Mouse (Mus musculus) left cerebral cortex, postnatal 10 days (tissue): Measurements from ENCODE around the gene Arvcf. TPM values are rescaled to one million over a fixed set of nuclear protein-coding genes. Genes with fewer than 3 reads are reported as not detected.

Experiments
- DNase-seq, 2 experiments: peaks; one replicate each; pipeline ENCODE4 v3.0.0; 2021 to 2022; ENCODE audit warnings: low spot score in 2 of 2, mixed read lengths in 1 of 2; ENCODE audit errors: extremely low spot score in 1 of 2
- intact Hi-C: fragments of 180-260 bp; cut with DNase I; formaldehyde crosslinking; loops from one replicate; pipeline ENCODE4 v1.15.1; 2025
- total RNA-seq, 2 experiments: library from RNA; stranded (reverse); gene quantifications; 2 replicates each; pipeline ENCODE4 v1.2.3; 2021

Gene Arvcf
- total RNA-seq, 2 experiments from 2014 or later = 43.0 to 46.4 TPM

- intact Hi-C loops = loop anchor here (5.0 kb wide), 1 partner anchor 72 kb away; the partner anchor contains the start of genes Arvcf and Tango2
- no peak for DNase-seq
Measured at GRCm38 (mm10) chr16:18419603-18420026, 71.6 kb downstream of the Arvcf start.

- intact Hi-C loops = loop anchor here (5.0 kb wide), 1 partner anchor 73 kb away; the partner anchor contains the start of genes Arvcf and Tango2
- no peak for DNase-seq
Measured at GRCm38 (mm10) chr16:18420571-18420970, 72.6 kb downstream of the Arvcf start.

- no peak for DNase-seq
Measured at GRCm38 (mm10) chr16:18423203-18423914, 75.4 kb downstream of the Arvcf start.

GRCm38 (mm10) chr16:18423915-18424265, 75.9 kb downstream of the Arvcf start:
- DNase-seq = no peak

More at GRCm38 (mm10) chr16:18423203-18423914, 75.4 kb downstream of the Arvcf start:
- intact Hi-C loops = loop anchor here (5.0 kb wide), 1 partner anchor 76 kb away; the partner anchor contains the start of genes Arvcf and Tango2

GRCm38 (mm10) chr16:18424364-18425045, 76.5 kb downstream of the Arvcf start:
- intact Hi-C loops = loop anchor here (5.0 kb wide), 1 partner anchor 77 kb away; the partner anchor contains the start of genes Arvcf and Tango2
- no peak for DNase-seq

More at GRCm38 (mm10) chr16:18423915-18424265, 75.9 kb downstream of the Arvcf start:
- intact Hi-C loops = loop anchor here (5.0 kb wide), 1 partner anchor 77 kb away; the partner anchor contains the start of genes Arvcf and Tango2

- intact Hi-C loops = no loop called here
- DNase-seq = no peak
Measured at GRCm38 (mm10) chr16:18425475-18426214, 77.7 kb downstream of the Arvcf start.

- peak; percentile 65 to 91 for DNase-seq
- intact Hi-C loops = no loop called here
Measured at GRCm38 (mm10) chr16:18426215-18426791, 78.3 kb downstream of the Arvcf start, which contains the start of gene Txnrd2. Gene Txnrd2, plus strand, starts transcription at chr16:18426384.

- intact Hi-C loops = no loop called here
- DNase-seq = no peak
Measured at GRCm38 (mm10) chr16:18426802-18427280, 78.9 kb downstream of the Arvcf start, which contains the start of gene Comt. Gene Comt, minus strand, starts transcription at chr16:18426852.

GRCm38 (mm10) chr16:18428011-18428515, 80.1 kb downstream of the Arvcf start:
- no peak for DNase-seq
- intact Hi-C loops = no loop called here

GRCm38 (mm10) chr16:18428516-18429042, 80.6 kb downstream of the Arvcf start:
- intact Hi-C loops = no loop called here
- DNase-seq = no peak

- intact Hi-C loops = no loop called here
- DNase-seq = no peak
Measured at GRCm38 (mm10) chr16:18429641-18430040, 81.7 kb downstream of the Arvcf start.

- no peak for DNase-seq
- intact Hi-C loops = no loop called here
Measured at GRCm38 (mm10) chr16:18430641-18431212, 82.7 kb downstream of the Arvcf start.

GRCm38 (mm10) chr16:18433341-18433920, 85.4 kb downstream of the Arvcf start:
- intact Hi-C loops = no loop called here
- DNase-seq = no peak

GRCm38 (mm10) chr16:18436128-18436527, 88.1 kb downstream of the Arvcf start:
- intact Hi-C loops = no loop called here

GRCm38 (mm10) chr16:18443385-18443841, 95.4 kb downstream of the Arvcf start:
- intact Hi-C loops = loop anchor here (2.0 to 10.0 kb wide), 2 partner anchors 173 to 351 kb away; no protein-coding TSS in a partner anchor
- peak; percentile 93 to 95 for DNase-seq

More at GRCm38 (mm10) chr16:18436128-18436527, 88.1 kb downstream of the Arvcf start:
- no peak for DNase-seq

- DNase-seq = no peak
- intact Hi-C loops = loop anchor here (10.0 kb wide), 1 partner anchor 348 kb away; no protein-coding TSS in a partner anchor
Measured at GRCm38 (mm10) chr16:18447243-18447642, 99.3 kb downstream of the Arvcf start.

- no peak for DNase-seq
- intact Hi-C loops = loop anchor here (10.0 kb wide), 1 partner anchor 347 kb away; no protein-coding TSS in a partner anchor
Measured at GRCm38 (mm10) chr16:18448104-18448503, 100.1 kb downstream of the Arvcf start.
